Mouse (Mus musculus): ENCODE results near the gene Hoxa9. TPM values are rescaled to one million over a fixed set of nuclear protein-coding genes. Genes with fewer than 3 reads are reported as not detected.
A peak's percentile ranks its signal among the peaks of the same experiment; 100 is the strongest.

The Hoxa9 gene
- polyA plus RNA-seq, 1 experiment from 2014 or later = 2.2 TPM

DNA sequence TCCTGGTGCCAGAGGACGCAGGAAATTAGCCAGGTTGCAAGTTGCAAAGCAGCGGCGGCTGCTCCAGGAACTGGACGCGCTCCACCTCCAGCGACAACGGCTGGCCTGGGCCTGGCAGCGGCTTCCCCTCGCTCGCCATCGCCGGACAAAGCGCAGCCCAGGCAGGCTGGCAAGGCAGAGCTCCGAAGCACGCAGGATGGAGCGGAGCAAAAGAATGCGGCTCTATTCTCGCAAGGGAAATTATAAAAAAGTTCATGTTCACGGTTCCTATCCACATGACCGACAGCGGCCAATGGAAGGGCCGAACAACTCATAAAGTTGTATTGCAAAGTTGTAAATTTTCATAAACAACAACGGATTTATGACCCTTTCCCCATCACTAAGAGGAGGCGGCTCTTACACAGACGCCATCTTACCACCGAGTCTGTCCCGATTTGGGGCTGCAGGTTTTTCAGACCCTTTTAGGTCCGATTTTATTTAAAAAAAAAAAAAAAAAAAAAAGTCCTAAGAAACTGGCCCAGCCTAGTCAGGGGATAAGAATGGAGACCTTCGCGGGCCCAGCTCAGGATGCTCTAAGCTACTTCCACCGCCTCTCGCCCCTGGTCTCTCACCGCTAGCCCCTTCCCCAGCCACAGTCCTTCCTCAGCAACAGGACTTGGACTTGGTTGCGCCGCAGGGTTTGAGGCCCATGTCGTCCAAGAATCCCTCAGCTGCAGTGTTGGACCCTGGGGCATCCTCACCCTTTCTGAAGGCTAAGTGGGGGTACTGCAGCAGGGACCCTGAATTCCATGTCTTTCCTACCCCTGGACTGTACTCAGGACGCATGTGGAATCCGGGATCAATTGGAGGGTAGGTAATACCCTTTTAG, 17.5 kb downstream of the Hoxa9 start, which contains the start of the genes Hoxa3 and Gm28308:
TSS of gene Hoxa3 (minus strand) at position 218 of the 868 bp plus-strand sequence.
TSS of gene Gm28308 (minus strand) at position 221 of the 868 bp plus-strand sequence.
- Histone ChIP-seq H3K9ac (ENCODE audit: low read depth, low read length) (no peak within 1 kb of the TSS), H3K27ac (ENCODE audit: low read depth, low read length) (no peak within 1 kb of the TSS), H3K4me2 (peak within 1 kb of the TSS; percentile 48), H3K9me3 (ENCODE audit: control insufficient read depth, low read length) (no peaks in the 10 kb centered on the region), H3K4me3 (ENCODE audit: low read depth, low read length) (peak within 1 kb of the TSS; percentile 29), H3K4me1 (replicated peaks; ENCODE audit: control insufficient read depth, insufficient read depth, low read length) (no peaks in the 10 kb centered on the region; the same call in 1 of the 2 replicates), H3K36me3 (ENCODE audit: control insufficient read depth, insufficient read depth, low read length) (no peaks in the 10 kb centered on the region), H3K27me3 (replicated peaks; ENCODE audit: control insufficient read depth, insufficient read depth, low read length) (peaks cover 100% of the 10 kb centered on the region)
- 3% methylated on average over 38 of the region's 38 CpGs for WGBS
- no peak for ATAC-seq (replicated peaks; ENCODE audit: low FRiP score)
- DNase-seq (ENCODE audit: low spot score) = no peak

DNA sequence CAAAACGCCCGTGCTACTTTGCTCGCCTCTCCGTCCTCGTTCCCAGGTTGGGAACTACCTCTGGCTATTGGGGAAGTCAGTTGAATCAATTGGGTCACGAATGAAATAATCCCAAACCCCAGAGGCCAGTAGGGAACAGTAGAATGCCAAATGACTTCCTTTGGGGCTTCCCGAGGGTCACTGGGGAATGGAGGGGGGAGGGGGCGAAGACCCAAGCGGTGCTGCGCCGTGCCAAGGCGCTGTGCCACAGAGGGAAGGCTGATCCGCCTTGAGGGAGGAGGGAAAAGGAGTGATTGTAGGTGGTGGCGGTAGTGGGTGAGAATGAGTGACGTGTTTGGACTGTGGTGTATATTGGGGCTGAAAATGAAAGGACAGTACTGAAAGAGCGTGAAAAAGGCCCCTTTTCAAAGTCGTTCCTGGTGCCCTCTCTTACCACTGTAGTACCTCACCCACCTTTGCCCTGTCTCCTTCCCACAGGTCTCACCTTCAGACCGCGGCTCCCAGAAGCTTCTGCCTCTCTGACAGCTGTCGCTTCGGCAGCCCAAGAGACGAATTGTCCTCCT, 18.3 kb downstream of the Hoxa9 start:
- 1% methylated on average over 22 of the region's 22 CpGs for WGBS
- H3K27me3 ChIP-seq (replicated peaks; ENCODE audit: control insufficient read depth, insufficient read depth, low read length) = peaks cover 99% of the 10 kb centered on the region
- no peaks in the 10 kb centered on the region; the same call in 1 of the 2 replicates for H3K4me1 ChIP-seq (replicated peaks; ENCODE audit: control insufficient read depth, insufficient read depth, low read length)
- H3K9me3 ChIP-seq (ENCODE audit: control insufficient read depth, low read length) = no peaks in the 10 kb centered on the region
- ATAC-seq (replicated peaks; ENCODE audit: low FRiP score) = no peak
- no peak for DNase-seq (ENCODE audit: low spot score)
- peak overlapping the region; percentile 48 for H3K4me2 ChIP-seq
- peak overlapping the region; percentile 29 for H3K4me3 ChIP-seq (ENCODE audit: low read depth, low read length)
- H3K36me3 ChIP-seq (ENCODE audit: control insufficient read depth, insufficient read depth, low read length) = no peaks in the 10 kb centered on the region
- no peak overlapping the region for H3K9ac ChIP-seq (ENCODE audit: low read depth, low read length)
- no peak overlapping the region for H3K27ac ChIP-seq (ENCODE audit: low read depth, low read length)

- H3K27ac ChIP-seq (ENCODE audit: low read depth, low read length) = no peak overlapping the region
- no peak for DNase-seq (ENCODE audit: low spot score)
- 4% methylated on average over 13 of the region's 13 CpGs for WGBS
- no peak overlapping the region for H3K9ac ChIP-seq (ENCODE audit: low read depth, low read length)
- peaks cover 99% of the 10 kb centered on the region for H3K27me3 ChIP-seq (replicated peaks; ENCODE audit: control insufficient read depth, insufficient read depth, low read length)
- peak overlapping the region; percentile 48 for H3K4me2 ChIP-seq
- no peaks in the 10 kb centered on the region for H3K36me3 ChIP-seq (ENCODE audit: control insufficient read depth, insufficient read depth, low read length)
- peak overlapping the region; percentile 29 for H3K4me3 ChIP-seq (ENCODE audit: low read depth, low read length)
- no peaks in the 10 kb centered on the region for H3K9me3 ChIP-seq (ENCODE audit: control insufficient read depth, low read length)
- no peaks in the 10 kb centered on the region; the same call in 1 of the 2 replicates for H3K4me1 ChIP-seq (replicated peaks; ENCODE audit: control insufficient read depth, insufficient read depth, low read length)
- ATAC-seq (replicated peaks; ENCODE audit: low FRiP score) = no peak
These were observed 18.9 kb downstream of the Hoxa9 start for GRCm38 (mm10) chr6:52211961-52212360.

DNA sequence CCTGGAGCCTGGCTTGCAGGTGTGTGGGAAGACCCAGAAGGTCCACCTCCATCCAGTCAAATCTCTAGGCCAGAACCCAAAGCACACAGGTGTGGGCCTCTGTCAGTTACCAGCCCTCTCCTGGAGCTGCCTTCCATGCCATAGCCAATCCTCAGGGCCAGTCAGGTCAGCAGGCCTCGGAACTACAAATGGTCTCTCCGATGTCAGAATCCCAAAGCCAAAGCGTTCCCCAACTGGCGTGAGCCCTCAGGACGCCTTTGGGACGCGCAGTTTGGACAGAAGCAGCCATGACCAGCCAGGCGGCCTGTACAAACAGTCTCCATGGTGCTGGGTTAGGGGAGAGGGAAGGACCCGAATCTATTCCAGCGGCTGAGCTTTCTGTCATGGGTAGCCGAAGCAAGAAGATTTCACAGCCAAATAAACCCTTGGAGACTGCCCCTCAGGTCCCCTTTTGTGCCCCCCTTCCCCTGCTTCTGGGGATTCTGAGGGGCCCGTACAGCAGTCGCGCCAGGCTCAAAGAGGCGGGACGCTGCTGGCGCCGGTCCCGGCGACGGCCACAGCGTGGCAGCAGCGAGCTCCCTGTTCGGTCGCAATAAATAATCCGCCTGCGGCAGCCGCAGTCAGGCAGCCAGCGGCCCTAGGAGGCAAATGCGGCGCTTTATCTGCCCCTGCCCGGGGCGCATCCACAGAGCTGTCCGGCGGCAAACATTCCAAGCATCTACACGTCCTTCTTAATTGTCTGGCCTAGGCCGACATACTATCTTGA, 19.5 kb downstream of the Hoxa9 start:
- no peak overlapping the region for H3K9ac ChIP-seq (ENCODE audit: low read depth, low read length)
- DNase-seq (ENCODE audit: low spot score) = no peak
- no peaks in the 10 kb centered on the region for H3K9me3 ChIP-seq (ENCODE audit: control insufficient read depth, low read length)
- peak overlapping the region; percentile 29 for H3K4me3 ChIP-seq (ENCODE audit: low read depth, low read length)
- no peaks in the 10 kb centered on the region for H3K36me3 ChIP-seq (ENCODE audit: control insufficient read depth, insufficient read depth, low read length)
- no peak; the same call in 1 of the 2 replicates for ATAC-seq (replicated peaks; ENCODE audit: low FRiP score)
- 3% methylated on average over 37 of the region's 37 CpGs for WGBS
- peaks cover 99% of the 10 kb centered on the region for H3K27me3 ChIP-seq (replicated peaks; ENCODE audit: control insufficient read depth, insufficient read depth, low read length)
- H3K4me2 ChIP-seq = peak overlapping the region; percentile 48
- H3K27ac ChIP-seq (ENCODE audit: low read depth, low read length) = no peak overlapping the region
- H3K4me1 ChIP-seq (replicated peaks; ENCODE audit: control insufficient read depth, insufficient read depth, low read length) = no peaks in the 10 kb centered on the region; the same call in none of the 2 replicates

- DNase-seq (ENCODE audit: low spot score) = no peak
- H3K4me2 ChIP-seq = peak overlapping the region; percentile 49; the same call in 1 of the 2 replicates
- no peak overlapping the region for H3K9ac ChIP-seq (ENCODE audit: low read depth, low read length)
These were observed 21.2 kb downstream of the Hoxa9 start for GRCm38 (mm10) chr6:52209685-52210046.

DNA sequence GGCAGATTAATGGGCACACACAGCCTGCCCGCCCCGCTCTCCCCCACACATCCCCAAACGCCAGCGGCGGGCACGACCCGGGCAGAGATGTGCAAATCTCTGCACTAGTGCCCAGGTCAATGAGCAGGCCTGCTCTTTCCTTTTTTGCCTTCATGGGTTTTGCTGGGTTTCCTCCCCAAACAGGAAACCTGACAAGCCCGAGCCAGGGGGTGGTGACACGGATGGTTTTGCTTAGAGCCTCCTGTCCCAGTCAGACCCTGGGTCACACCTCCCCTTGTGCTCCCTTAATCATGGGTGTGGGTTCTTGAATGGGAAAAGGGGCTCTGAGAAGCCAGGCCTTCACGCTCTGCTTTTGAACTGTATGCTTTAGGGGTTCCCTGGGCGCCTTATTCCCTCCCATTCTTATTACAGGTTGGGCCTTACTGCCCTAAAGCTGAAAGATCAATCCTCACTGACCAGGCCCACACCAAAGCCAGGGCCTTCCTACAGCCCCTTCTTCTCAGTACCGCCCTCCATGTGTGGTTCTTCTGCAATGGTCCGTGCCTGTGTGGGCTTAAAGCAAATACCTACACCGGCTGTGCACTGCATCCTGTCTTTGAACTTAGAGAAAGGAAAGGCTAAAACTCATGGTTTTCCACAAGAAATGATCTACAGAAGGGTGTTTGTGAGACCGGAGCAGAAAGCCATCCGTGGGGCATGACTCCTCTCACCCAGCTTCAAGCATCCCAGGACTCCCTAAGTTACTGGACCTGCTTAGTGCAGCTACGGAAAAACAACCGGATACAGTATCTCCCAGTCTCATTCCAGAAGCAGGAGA, 21.8 kb downstream of the Hoxa9 start:
- H3K9ac ChIP-seq (ENCODE audit: low read depth, low read length) = no peak overlapping the region
- H3K36me3 ChIP-seq (ENCODE audit: control insufficient read depth, insufficient read depth, low read length) = no peaks in the 10 kb centered on the region
- WGBS = 8% methylated on average over 18 of the region's 18 CpGs
- no peak overlapping the region for H3K27ac ChIP-seq (ENCODE audit: low read depth, low read length)
- no peaks in the 10 kb centered on the region; the same call in none of the 2 replicates for H3K4me1 ChIP-seq (replicated peaks; ENCODE audit: control insufficient read depth, insufficient read depth, low read length)
- H3K4me3 ChIP-seq (ENCODE audit: low read depth, low read length) = peak overlapping the region; percentile 11
- H3K4me2 ChIP-seq = peak overlapping the region; percentile 49
- peaks cover 99% of the 10 kb centered on the region for H3K27me3 ChIP-seq (replicated peaks; ENCODE audit: control insufficient read depth, insufficient read depth, low read length)
- ATAC-seq (replicated peaks; ENCODE audit: low FRiP score) = no peak
- no peak for DNase-seq (ENCODE audit: low spot score)
- H3K9me3 ChIP-seq (ENCODE audit: control insufficient read depth, low read length) = no peaks in the 10 kb centered on the region

More at GRCm38 (mm10) chr6:52209685-52210046, 21.2 kb downstream of the Hoxa9 start:
- ATAC-seq (replicated peaks; ENCODE audit: low FRiP score) = no peak
- WGBS = 7% methylated on average over 12 of the region's 12 CpGs
- no peaks in the 10 kb centered on the region; the same call in none of the 2 replicates for H3K4me1 ChIP-seq (replicated peaks; ENCODE audit: control insufficient read depth, insufficient read depth, low read length)
- H3K27me3 ChIP-seq (replicated peaks; ENCODE audit: control insufficient read depth, insufficient read depth, low read length) = peaks cover 99% of the 10 kb centered on the region
- H3K27ac ChIP-seq (ENCODE audit: low read depth, low read length) = no peak overlapping the region
- no peaks in the 10 kb centered on the region for H3K36me3 ChIP-seq (ENCODE audit: control insufficient read depth, insufficient read depth, low read length)
- H3K4me3 ChIP-seq (ENCODE audit: low read depth, low read length) = no peak overlapping the region
- no peaks in the 10 kb centered on the region for H3K9me3 ChIP-seq (ENCODE audit: control insufficient read depth, low read length)

DNA sequence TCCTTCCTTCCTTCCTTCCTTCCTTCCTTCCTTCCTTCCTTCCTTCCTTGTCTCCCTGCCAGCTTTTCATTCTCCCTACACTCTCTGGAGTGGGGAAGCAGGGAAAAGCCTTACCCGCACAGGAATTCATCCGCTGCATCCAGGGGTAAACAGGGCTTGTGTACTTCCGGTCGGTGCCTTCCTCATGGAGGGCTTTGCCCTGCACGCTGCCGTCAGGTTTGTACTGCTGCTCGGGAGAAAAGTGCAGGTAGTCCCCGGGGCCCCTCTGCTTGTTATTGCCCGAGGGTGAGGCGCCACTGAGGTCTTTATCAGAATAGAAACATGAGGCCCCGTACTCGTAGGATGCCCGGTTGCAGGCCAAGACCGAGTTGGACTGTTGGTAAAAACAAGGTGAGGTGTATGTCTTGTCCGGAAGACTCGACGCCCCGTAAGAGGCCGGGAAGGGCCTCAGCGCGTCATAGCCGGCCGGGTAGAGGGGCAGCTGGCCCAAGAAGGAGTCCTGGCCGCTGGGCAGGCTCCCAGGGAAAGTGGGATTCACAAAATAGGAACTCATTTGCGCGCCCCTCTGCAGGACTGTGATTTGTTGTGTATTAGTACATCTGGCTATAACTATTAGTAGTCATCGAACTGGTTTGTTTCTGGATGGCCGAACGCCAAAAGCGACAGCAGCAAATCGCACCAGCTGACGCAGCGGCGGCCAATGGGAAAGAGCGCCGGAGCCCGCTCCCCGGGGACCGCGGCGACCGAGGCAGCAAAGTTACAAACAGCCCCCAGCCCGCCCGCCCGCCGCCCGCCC, 22.6 kb downstream of the Hoxa9 start, which contains the start of gene Hoxa6:
TSS of gene Hoxa6 (minus strand) at position 651 of the 796 bp plus-strand sequence.
- 4% methylated on average over 47 of the region's 47 CpGs for WGBS
- Histone ChIP-seq H3K27ac (ENCODE audit: low read depth, low read length) (no peak within 1 kb of the TSS), H3K36me3 (ENCODE audit: control insufficient read depth, insufficient read depth, low read length) (no peaks in the 10 kb centered on the region), H3K9ac (ENCODE audit: low read depth, low read length) (no peak within 1 kb of the TSS), H3K27me3 (replicated peaks; ENCODE audit: control insufficient read depth, insufficient read depth, low read length) (peaks cover 99% of the 10 kb centered on the region), H3K9me3 (ENCODE audit: control insufficient read depth, low read length) (no peaks in the 10 kb centered on the region), H3K4me3 (ENCODE audit: low read depth, low read length) (peak within 1 kb of the TSS; percentile 11), H3K4me2 (peak within 1 kb of the TSS; percentile 49), H3K4me1 (replicated peaks; ENCODE audit: control insufficient read depth, insufficient read depth, low read length) (no peaks in the 10 kb centered on the region; the same call in none of the 2 replicates)
- DNase-seq (ENCODE audit: low spot score) (no peak), ATAC-seq (replicated peaks; ENCODE audit: low FRiP score) (no peak)

Measured in liver, embryonic 11.5 days (tissue).